Mouse (Mus musculus): ENCODE results near the gene Mmp11. TPM values are rescaled to one million over a fixed set of nuclear protein-coding genes. Genes with fewer than 3 reads are reported as not detected.

Gene Mmp11
- total RNA-seq, 2 experiments from 2014 or later: 2.5 to 2.6 TPM

DNA sequence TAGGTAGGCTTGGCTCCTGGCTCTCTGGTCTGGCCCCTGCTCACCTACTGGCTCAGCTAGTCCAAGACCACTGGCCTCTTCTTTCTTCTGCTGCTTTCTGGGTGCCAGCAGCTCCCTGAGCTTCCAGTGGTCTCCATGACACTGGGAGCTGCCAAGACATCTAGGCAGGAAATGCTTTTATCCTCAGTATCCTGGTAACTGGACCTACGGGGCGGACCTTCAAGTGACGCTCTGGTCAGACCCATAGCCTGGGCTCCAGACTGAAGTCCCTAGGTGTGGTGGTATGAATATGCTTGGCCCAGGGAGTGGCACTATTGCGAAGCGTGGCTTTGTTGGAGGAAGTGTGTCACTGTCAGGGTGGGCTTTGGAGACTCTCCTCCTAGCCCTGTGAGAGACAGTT is 4.2 kb upstream of the Mmp11 start, which contains the start of gene Gm867:
Gene Gm867, minus strand, starts transcription at position 153 of the 400 bp plus-strand sequence.
- intact Hi-C loops (cut with DNase I): no loop called here
- DNase-seq (ENCODE audit: extremely low spot score in 1 of 2, low spot score in 2 of 2): no peak

GRCm38 (mm10) chr10:75939481-75940234 is 3.4 kb upstream of the Mmp11 start:
- intact Hi-C loops (cut with DNase I): no loop called here
- DNase-seq (ENCODE audit: extremely low spot score in 1 of 2, low spot score in 2 of 2): no peak

DNA sequence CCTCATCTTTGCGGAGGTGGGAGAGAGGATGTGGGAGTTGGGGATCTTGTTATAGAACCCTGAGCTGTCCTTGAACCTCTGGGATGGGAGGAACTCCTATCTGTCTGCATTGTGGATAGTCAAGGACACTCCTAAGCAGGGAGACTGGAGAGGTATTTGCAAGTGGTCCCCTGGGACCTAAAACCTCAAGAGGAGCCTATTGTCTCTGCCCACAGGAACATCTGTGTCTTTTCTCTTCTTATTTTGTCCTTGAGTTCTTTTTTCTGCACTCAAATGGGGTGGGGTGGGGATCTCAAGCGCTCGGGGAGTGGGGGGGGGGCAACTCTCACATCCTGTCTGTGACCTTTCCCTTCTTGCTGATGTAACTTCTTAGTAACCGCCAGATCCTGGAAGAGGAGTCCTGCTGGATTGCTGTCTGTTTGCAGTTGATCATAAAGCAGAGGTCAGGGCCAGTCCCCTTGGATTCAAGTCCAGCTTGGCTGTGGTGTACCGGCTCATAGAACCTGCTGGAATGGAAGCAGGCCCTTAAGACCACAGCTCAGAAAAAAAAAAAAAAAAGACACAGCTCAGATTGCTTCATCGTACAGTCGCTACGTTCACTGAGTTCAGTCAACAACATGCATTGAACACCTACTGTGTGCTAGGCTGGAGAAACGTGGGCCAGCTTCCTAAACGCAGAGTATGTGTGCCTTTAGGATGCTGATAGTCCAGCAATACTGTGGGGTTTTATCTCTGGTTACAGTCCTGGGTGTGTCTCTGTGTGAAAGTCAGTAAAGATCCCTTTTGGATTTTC is 1.8 kb upstream of the Mmp11 start:
- intact Hi-C loops (cut with DNase I): no loop called here

DNA sequence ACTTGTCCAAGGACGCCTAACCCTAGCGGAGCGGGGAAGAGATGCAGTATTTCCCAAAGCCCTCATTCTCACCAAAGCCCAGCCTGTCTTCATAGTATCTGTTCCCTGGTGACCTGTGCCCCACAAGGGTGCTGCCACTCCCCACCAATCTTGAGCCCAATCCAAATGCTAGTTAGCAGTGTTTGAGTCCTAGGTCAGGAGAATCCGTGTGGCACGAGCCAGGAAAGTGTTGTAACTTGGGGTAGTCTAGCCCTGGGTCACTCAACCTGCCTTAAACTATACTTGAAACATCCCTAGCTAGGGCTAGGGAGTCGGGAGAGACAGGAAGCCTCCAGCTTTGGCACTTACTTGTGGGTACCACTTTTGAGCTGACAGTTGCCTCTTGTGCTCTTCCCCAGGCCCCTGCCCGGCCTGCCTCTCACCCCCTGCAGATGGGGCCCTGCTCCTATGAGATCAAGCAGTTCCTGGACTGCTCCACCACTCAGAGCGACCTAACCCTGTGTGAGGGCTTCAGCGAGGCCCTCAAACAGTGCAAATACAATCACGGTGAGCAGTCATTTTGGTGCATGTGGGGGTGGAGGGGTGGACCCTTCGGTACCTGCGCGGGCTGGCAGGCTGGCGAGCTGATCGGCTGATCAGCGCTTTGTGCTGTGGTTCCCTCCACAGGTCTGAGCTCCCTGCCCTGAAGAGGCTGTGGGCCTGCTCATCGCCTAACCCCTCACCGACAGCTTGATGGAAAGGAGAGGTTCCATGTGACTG is 792 bp upstream of the Mmp11 start:
- intact Hi-C loops (cut with DNase I): no loop called here
- DNase-seq (ENCODE audit: extremely low spot score in 1 of 2, low spot score in 2 of 2): no peak

More for the DNA sequence above, 1.8 kb upstream of the Mmp11 start:
- DNase-seq (ENCODE audit: extremely low spot score in 1 of 2, low spot score in 2 of 2): no peak

DNA sequence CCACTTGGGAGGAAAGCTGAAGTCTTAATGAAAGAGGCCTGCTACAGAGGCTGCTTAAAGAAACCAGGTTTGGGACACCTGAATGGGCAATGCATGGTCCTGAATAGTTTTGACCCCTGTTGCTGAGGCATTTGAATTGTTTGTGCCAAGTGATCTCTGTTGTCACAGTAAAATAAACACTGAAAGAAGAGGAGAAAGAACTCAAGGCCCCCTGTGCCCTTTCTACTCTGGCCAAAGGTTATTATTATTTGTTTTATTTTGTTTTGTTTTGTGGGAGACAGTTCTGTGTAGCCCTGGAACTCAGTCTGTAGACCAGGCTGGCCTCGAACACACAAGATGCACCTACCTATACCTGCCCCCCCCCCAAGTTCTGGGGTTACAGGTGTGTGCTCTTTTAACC is 1.3 kb downstream of the Mmp11 start:
- intact Hi-C loops (cut with DNase I): no loop called here

DNA sequence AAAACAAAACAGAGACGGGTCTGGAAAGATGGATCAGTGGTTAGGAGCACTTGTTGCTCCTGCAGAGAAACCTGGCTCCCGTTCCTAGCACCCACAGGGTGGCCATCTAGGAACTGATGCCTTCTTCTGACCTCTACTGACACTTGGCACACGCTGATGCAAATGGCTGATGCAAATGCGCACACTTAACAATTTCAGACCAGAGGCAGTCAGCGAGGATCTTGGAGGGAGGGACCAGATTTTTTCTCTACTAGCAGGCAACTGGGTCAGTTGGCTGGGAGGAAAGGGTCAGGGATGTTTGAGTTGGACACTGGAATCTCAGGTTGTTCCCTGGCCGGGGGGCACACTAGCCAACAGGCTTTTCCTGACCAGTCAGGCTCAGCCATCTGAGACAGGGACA is 3.4 kb downstream of the Mmp11 start, which contains the start of gene Chchd10:
Gene Chchd10, plus strand, starts transcription at position 240 of the 400 bp plus-strand sequence.
- DNase-seq (ENCODE audit: extremely low spot score in 1 of 2, low spot score in 2 of 2): no peak
- intact Hi-C loops (cut with DNase I): no loop called here

More for the DNA sequence above, 1.3 kb downstream of the Mmp11 start:
- no peak for DNase-seq (ENCODE audit: extremely low spot score in 1 of 2, low spot score in 2 of 2)

GRCm38 (mm10) chr10:75932081-75932678 is 4.1 kb downstream of the Mmp11 start:
- intact Hi-C loops (cut with DNase I): no loop called here
- peak in 1 of 2 experiments; percentile 57 for DNase-seq (ENCODE audit: extremely low spot score in 1 of 2, low spot score in 2 of 2)

- intact Hi-C loops (cut with DNase I): no loop called here
- no peak for DNase-seq (ENCODE audit: extremely low spot score in 1 of 2, low spot score in 2 of 2)
These were observed 5.0 kb downstream of the Mmp11 start for GRCm38 (mm10) chr10:75931311-75931710.

- intact Hi-C loops (cut with DNase I): no loop called here
- DNase-seq (ENCODE audit: extremely low spot score in 1 of 2, low spot score in 2 of 2): peak in 1 of 2 experiments; percentile 64
These were observed 6.0 kb downstream of the Mmp11 start for GRCm38 (mm10) chr10:75930304-75930703.

DNA sequence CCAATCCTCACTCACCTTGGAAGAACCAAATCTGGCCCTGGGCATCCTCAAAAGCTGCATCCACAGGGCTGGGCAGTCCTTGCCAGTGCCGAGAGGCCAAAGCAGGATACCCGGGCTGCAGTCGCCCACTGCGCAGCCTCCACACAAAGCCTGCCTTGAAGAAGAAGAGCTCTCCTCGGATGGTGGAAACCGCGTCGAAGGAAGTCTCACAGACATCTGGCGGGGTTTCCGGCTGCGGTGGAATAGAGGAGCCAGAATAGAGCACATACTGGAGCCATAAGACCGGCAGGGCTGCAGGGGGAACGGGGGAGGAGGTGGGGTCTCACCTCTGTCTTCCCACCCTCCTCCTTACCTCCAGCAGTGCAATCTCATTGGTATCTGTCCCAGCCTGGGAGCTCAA is 9.9 kb downstream of the Mmp11 start:
- DNase-seq (ENCODE audit: extremely low spot score in 1 of 2, low spot score in 2 of 2): no peak
- intact Hi-C loops (cut with DNase I): no loop called here

GRCm38 (mm10) chr10:75924324-75924723 is 12.0 kb downstream of the Mmp11 start:
- intact Hi-C loops (cut with DNase I): no loop called here
- no peak for DNase-seq (ENCODE audit: extremely low spot score in 1 of 2, low spot score in 2 of 2)

DNA sequence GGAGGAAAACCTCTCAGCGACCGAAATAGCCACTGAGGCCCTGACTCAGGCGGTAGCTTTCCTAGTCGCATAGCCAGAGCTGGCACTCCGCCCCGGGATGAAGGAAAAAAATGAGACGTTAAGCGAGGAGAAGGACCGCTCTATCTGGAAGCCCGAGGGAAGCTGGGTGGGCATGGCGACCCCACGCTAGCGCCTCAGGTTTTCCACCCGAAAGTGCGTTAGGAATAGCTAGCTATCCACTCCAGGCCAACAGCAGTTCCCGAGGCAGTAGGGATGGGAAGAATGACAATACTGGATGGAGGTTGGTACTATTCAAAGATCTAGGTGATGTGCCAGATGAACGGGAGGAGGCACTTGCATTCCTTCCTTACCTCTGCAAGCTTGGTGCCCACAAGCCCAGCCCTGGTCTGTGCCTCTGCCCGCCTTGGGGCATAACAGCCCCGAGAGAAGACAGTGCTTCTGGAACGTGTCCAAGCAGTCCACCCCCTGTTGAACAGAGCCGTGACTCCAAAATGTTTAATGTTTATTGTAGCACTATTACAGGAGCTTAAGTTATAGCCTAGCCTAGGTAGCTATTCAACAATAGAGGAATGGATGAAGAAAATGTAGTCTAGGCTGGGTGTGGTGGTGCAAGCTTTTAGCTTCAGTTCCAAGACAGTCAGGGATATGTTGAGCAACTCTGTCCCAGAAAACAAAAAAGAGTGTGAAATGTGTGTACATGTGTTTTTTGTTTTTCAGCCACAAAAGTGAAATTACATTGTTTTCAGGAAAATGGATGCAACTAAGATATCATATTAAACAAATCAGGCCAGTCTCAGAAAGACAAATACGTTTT is 14.4 kb downstream of the Mmp11 start:
- intact Hi-C loops (cut with DNase I): no loop called here
- DNase-seq (ENCODE audit: extremely low spot score in 1 of 2, low spot score in 2 of 2): peak in 1 of 2 experiments; percentile 63

GRCm38 (mm10) chr10:75921026-75921725 is 15.1 kb downstream of the Mmp11 start, which contains the start of gene Smarcb1:
Smarcb1 (minus strand) TSS chr10:75921617.
- intact Hi-C loops (cut with DNase I): no loop called here
- DNase-seq (ENCODE audit: extremely low spot score in 1 of 2, low spot score in 2 of 2): peak; percentile 93 to 97

DNA sequence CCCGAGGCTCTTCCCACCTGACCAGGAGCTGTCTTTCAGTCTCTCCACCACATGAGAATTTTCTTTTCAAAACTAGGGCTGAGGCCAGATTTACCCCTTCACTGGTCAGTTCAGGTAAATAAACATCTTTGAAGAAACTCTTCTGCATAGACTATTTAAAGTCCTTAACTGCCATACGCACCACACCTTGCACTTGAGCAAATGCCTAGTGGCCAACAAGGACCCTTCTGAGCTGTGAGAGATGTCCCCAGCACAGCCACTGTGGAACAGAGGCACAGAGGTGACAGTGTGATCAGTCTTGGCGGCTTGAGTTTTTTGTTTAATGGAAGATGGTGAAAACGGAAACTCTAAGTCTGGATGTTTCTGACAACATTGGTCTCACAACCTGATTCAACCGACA is 17.3 kb downstream of the Mmp11 start:
- DNase-seq (ENCODE audit: extremely low spot score in 1 of 2, low spot score in 2 of 2): no peak
- intact Hi-C loops (cut with DNase I): no loop called here

DNA sequence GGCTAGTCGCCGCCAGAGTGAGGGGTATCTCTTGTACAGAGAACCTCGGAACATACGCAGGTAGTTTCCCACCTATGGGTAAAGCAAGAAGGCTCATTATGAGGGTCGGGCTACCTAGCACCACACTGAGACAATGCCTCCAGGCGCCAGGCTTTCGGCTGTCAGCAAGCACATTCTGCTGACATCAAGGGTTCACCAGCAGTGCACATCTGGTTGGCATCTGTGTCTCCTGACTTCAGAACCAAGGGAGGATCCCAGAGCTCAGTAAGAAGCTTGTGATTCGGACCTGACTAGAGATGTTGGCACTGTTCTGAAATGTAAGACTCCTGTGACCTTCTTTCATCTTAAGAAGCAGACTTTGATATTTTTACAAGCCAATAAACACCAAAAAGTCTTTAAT is 19.5 kb downstream of the Mmp11 start:
- intact Hi-C loops (cut with DNase I): no loop called here
- no peak for DNase-seq (ENCODE audit: extremely low spot score in 1 of 2, low spot score in 2 of 2)

DNA sequence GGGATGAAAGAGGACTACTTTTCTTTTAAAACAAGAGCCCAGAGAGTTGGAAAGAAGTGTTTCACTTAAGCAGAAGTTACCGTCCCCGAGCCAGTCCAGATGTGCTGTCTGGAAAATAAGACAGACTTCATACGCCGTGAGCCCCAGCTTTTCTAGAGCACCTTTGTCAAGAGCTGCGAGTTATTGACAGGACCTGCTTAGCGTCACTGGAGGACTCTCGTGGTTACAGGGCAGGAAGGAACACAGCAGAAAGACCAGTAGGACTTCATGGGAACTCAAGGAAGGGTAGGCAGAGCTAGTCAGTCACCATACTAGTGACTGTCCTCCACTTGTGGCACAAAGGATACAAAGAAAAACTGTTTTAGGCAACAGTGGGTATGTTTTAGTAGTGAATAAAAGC is 20.7 kb downstream of the Mmp11 start:
- no peak for DNase-seq (ENCODE audit: extremely low spot score in 1 of 2, low spot score in 2 of 2)
- intact Hi-C loops (cut with DNase I): no loop called here

GRCm38 (mm10) chr10:75913013-75913589 is 23.2 kb downstream of the Mmp11 start:
- intact Hi-C loops (cut with DNase I): no loop called here
- no peak for DNase-seq (ENCODE audit: extremely low spot score in 1 of 2, low spot score in 2 of 2)

Measured in left cerebral cortex, postnatal 10 days (tissue).